Mouse (Mus musculus) olfactory bulb, adult 2 months (tissue): ENCODE results near the gene Isl2. TPM values are rescaled to one million over a fixed set of nuclear protein-coding genes. Genes with fewer than 3 reads are reported as not detected.
A peak's percentile ranks its signal among the peaks of the same experiment; 100 is the strongest.

ENCODE experiments used
- H3K27ac ChIP-seq: fragments of 200-500 bp; 2 replicates; pipeline ENCODE4 v1.5.1; 2012; ENCODE audit warnings: low read depth, low read length; ENCODE audit not compliant: insufficient read depth
- H3K4me1 ChIP-seq: fragments of 200-500 bp; 2 replicates; pipeline ENCODE4 v1.6.1; 2012; ENCODE audit warnings: low read length; ENCODE audit not compliant: control insufficient read depth, insufficient read depth
- H3K4me3 ChIP-seq: fragments of 200-500 bp; 2 replicates; pipeline ENCODE4 v1.5.1; 2012; ENCODE audit warnings: mild to moderate bottlenecking, low read depth, low read length, moderate library complexity; ENCODE audit not compliant: insufficient read depth
- CTCF ChIP-seq: fragments of 200-500 bp; IDR thresholded peaks from 2 replicates; pipeline ENCODE4 v1.5.1; 2012; ENCODE audit warnings: low read depth, mild to moderate bottlenecking, low read length, moderate library complexity; ENCODE audit not compliant: insufficient read depth
- POLR2A ChIP-seq: fragments of 200-500 bp; IDR thresholded peaks from 2 replicates; pipeline ENCODE4 v1.6.1; 2012; ENCODE audit warnings: mild to moderate bottlenecking, low read depth, low read length, moderate library complexity; ENCODE audit not compliant: insufficient read depth
- WGBS: fragments of 180-500 bp; shearing (Covaris S2); methylation state at CpG from one replicate; pipeline ENCODE4 v1.1.7; 2018; 5-methylcytosine and 5-hydroxymethylcytosine counted together
- polyA plus RNA-seq: library from polyadenylated mRNA; stranded (reverse); fragments of >200 nt; gene quantifications from 2 replicates; pipeline ENCODE4 v1.2.4, GENCODE M21; 2012; ENCODE audit warnings: low replicate concordance; ENCODE audit not compliant: missing spikeins, insufficient read depth, insufficient read length

Gene Isl2
- polyA plus RNA-seq, 1 experiment: not detected

DNA sequence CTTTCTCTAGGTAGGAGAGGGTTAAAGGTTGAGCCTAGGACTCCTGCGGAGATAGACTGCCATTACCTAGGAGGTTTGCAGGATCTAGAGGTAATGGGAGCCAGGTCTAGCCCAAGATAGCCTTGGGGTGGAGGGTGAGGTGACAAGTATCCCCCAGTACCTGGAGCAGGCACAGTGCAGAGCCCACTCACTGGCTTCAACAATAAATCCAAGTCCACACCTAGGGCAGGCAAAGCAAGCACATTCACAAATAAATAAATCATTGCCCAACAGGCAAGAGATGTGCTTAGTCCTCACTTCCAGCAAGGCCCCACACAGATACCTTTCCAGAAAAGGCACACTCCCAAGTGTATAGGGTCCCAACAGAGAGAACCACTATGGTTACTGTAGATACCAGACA is 534 bp downstream of the Isl2 start:
- Histone ChIP-seq H3K4me1 (peaks cover 6% of the 10 kb centered on the region), H3K27ac (no peak overlapping the region), H3K4me3 (no peak overlapping the region)
- WGBS: 4% methylated on average over 1 of the region's 1 CpGs
- no peak for TF ChIP-seq POLR2A
- TF ChIP-seq CTCF: no peak

DNA sequence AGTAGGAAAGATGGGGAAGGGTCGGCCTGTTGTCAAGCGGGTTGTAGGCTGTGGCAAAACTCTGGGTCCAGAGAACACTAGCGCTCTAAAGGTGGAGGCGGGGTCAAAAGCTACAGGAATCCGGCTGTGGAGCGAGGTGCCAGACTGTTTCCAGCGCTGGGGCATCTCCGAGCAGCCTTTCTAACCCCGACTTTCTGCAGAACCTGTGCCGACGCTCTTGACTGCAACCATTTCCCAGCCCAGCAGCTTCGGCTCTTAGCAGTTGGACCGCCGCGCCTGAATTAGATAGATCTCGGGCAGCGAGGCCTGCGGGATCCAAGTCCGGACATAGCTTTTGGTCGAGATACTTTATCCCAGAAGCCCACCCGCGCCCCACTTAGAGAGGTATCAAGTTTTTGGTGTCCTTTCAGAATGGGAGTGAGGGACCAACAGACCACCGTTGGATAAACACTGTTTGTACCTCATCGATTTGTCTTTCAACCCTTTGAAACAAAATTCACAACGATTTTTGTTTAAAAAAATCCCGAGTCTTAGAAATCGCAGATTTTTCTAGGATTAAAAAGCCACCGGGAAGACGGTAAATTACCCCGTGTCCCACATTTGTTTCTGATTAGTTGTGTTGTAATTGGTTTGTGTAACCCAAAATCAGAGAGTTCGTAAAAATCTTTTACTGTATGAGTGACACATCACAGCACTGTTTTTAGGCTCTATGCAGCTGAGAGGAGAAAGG is 1.4 kb downstream of the Isl2 start:
- no peak overlapping the region for H3K4me3 ChIP-seq
- no peak overlapping the region for H3K27ac ChIP-seq
- no peak for TF ChIP-seq POLR2A
- TF ChIP-seq CTCF: no peak
- H3K4me1 ChIP-seq: peaks cover 7% of the 10 kb centered on the region
- WGBS: 7% methylated on average over 31 of the region's 31 CpGs

DNA sequence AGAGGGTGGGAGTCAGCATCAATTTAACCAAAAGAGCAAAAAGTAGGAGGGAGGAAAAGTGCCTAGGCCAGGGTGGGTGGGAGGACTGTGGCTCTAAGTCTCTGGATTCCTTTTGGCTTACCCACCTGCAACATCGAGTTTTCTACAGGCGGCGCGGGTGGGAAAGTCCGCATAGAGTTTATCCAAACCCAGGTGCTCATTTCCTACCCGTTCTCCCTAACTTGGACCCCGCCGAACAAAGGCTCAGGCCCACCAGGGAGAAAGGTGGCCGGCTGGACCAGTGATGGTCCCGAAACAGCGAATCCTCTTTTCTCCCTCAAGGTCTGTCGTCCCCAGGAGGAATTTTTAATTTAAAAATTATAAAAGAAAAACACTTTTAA is 1.9 kb downstream of the Isl2 start:
- Histone ChIP-seq H3K27ac (no peak overlapping the region), H3K4me1 (peaks cover 7% of the 10 kb centered on the region), H3K4me3 (no peak overlapping the region)
- 4% methylated on average over 12 of the region's 12 CpGs for WGBS
- TF ChIP-seq CTCF: no peak
- no peak for TF ChIP-seq POLR2A

DNA sequence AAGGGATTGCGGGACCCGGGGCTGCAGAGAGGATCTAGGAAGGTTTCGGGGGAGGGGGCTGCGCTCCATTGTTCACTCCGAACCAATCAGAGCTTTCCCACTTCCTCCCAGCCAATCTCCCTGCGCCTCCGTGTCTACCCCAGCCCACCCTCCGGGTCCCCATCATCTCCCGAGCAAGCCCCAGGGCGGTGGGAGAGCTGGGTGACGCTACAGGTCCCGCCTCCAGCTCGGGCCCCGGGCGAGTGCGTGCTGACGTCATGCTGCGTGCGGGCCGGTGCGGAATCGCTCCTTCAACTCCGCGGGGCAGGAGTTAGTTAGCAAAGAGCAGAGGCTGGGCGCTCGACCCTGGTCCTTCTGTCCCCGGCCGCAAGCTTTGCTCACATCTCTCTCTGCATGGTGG is 2.4 kb downstream of the Isl2 start:
- TF ChIP-seq CTCF (no peak), POLR2A (no peak)
- Histone ChIP-seq H3K4me3 (peak overlapping the region; percentile 9; the same call in 1 of the 2 replicates), H3K27ac (no peak overlapping the region), H3K4me1 (peaks cover 7% of the 10 kb centered on the region)
- WGBS: under 1% methylated on average over 28 of the region's 28 CpGs

DNA sequence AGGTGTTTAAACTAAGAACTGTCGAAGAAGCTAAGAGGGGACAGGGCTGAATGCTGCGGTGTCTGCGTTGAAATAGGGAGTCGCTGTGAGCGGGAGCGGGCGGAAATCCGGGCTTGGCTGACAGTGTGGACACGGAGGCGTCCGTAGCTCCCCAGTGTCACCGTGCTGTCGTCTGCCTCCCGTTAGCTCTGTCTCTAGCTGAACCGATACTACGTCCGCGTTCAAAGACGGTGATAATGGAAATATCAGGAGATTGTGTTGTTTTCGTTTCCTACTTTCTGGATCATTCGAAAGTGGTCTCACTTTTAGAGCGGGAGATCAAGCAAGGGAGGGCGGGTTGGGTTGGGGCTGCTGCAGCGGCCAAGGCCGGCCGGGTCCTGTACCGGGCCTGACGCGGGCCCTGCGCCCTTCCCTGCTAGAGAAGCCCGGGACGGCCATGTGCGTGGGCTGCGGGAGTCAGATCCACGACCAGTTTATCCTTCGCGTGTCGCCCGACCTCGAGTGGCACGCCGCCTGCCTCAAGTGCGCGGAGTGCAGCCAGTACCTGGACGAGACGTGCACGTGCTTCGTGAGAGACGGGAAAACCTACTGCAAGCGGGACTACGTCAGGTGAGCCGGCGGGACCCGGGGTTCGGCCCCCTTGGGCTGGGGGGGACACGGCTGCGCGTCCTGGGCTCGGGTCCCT is 3.4 kb downstream of the Isl2 start:
- Histone ChIP-seq H3K4me3 (no peak overlapping the region), H3K4me1 (peaks cover 10% of the 10 kb centered on the region), H3K27ac (no peak overlapping the region)
- TF ChIP-seq POLR2A (no peak), CTCF (no peak)
- WGBS: 2% methylated on average over 59 of the region's 59 CpGs

DNA sequence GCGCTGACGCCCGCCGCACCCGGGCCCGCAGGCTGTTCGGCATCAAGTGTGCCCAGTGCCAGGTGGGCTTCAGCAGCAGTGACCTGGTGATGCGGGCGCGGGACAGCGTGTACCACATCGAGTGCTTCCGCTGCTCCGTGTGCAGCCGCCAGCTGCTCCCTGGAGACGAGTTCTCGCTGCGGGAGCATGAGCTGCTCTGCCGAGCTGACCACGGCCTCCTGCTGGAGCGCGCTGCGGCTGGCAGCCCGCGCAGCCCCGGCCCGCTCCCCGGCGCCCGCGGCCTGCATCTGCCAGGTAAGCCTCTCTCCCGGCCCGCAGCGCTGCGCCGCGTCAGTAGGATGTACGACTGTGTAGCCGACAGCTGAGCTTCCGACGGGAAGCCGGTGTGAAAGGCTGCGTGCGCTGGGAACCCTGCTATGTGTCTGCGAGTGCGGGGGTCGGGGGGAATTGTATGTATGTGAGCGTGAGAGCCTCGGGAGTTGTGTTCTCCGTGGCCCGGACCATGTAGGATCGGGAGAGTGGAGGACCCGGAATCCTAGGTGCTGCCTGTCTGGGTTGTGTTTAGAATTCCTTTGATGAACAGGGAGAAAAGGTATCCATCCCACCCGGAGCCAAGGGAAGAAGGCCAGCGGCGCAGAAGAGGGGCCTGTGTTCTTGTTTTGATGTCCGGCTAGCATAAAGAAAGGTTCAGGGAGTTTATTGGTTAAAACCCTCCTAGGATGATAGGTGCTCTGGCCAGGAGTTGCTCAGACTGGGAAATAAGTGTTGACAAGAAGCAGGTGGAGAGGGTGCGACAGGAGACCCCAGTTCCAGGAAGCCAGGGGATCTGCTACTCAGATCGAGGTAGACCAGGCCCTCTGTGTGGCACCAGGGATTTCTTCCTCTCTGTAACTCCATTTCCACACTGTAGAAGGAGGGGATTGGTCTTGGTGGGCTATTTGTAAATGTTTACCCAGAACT is 4.2 kb downstream of the Isl2 start:
- WGBS: 6% methylated on average over 59 of the region's 59 CpGs
- TF ChIP-seq CTCF (no peak), POLR2A (no peak)
- Histone ChIP-seq H3K4me3 (no peak overlapping the region), H3K4me1 (peaks cover 10% of the 10 kb centered on the region), H3K27ac (no peak overlapping the region)

DNA sequence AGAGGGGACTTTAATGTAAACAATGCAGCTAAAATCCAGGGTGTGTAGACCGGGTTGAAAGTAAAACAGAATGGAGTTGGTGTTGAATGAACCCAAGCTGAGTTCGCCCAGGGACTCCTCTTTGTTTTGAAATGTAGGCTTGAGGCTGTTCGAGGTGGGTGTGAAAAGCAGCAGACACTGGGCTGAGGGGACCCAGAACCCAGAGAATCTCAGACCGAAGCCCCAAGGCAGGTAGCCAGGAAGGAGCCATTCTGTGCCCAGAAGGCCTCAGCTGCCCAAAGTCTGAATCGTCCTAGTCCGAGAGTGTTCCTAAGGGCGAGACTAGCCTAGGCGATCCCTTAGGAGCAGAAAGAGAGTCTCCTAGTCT is 4.8 kb downstream of the Isl2 start:
- TF ChIP-seq POLR2A (no peak), CTCF (no peak)
- Histone ChIP-seq H3K27ac (no peak overlapping the region), H3K4me3 (no peak overlapping the region), H3K4me1 (peaks cover 10% of the 10 kb centered on the region)
- WGBS: 21% methylated on average over 8 of the region's 8 CpGs

DNA sequence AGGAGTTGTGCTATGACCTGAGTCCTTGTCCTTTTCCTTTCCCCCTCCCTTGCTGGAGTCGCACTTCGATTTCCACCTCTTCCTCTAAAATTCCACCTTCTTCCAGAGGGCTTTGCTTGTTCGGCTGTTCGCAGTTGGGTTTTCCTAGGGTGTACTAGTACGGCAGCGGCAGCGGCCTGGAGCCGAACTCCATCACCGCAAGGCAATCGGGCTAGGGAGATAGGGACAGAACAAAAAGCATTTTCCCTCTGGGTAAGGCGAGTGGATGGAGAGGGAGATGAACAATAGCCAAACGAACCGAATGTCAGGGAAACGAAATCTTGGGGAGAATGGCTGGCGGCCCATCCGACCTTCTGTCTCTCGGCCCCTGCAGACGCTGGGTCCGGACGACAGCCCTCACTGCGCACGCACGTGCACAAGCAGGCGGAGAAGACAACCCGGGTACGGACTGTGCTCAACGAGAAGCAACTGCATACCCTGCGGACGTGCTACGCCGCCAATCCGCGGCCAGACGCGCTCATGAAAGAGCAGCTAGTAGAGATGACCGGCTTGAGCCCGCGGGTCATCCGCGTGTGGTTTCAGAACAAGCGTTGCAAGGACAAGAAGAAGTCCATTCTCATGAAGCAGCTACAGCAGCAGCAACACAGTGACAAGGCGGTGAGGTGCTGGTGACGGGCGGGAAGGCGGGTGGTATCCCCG is 5.4 kb downstream of the Isl2 start:
- Histone ChIP-seq H3K27ac (no peak overlapping the region), H3K4me3 (no peak overlapping the region), H3K4me1 (peaks cover 10% of the 10 kb centered on the region)
- 2% methylated on average over 46 of the region's 46 CpGs for WGBS
- TF ChIP-seq CTCF (no peak), POLR2A (no peak)
